Mouse (Mus musculus): ENCODE data around the gene Ech1.

Gene Ech1

DNA sequence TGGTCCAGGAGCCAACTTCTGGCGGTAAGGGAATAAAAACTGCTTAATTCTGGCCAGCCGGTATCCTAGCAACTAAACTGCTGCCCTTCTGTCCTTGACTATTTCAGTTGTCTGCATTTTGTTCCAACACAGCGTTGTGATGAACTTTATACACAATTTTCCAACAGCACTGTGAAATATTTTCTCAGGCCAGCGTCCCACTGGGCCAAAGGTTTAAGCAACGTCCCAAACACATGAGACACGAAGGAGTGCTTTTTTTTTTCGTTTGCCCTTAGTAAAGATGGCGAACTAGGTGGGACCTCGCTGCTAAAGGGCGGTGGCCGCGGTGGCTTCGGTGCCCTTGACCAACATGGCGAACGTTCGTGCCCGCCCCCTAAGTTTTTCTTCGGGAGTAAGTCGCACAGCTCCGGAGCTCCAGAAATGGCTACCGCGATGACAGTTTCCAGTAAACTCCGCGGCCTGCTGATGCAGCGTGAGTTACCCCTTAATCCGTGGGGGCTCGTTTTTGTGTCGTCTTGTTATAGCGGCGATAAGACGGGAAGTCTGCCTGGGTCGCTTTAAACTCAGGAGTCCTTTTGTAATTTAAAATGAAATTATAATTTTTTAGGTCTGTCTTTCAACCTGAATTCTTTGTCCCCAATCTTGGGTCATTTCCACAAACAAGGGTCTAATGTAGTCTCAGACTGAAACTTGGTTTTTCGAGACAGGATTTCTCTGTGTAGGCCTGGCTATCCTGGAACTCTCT, at the start of gene Ech1:
Gene Ech1, plus strand, starts transcription at position 277 of the 745 bp plus-strand sequence.
- peak; percentile 91 to 94 for DNase-seq (ENCODE audit: low spot score in 2 of 2)

DNA sequence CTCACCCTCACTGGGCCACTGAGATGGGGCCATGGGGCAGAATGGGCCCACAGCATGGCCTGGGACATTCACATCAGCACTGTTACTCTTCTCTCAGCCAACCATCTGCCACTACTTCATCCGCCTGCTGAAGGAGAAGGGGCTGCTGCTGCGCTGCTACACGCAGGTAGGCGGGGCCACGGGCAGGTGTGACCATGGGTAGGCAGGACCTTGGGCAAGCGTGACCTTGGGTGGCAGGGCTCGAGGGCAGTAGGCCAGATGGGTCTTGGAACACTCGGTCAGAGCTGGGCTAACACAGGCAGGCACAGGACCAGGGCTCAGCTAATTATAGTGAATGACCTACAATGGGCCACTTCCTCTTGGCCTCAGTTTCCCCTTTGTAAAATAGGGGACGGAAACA, 46.2 kb upstream of the Ech1 start:
- DNase-seq (ENCODE audit: low spot score in 2 of 2): no peak

GRCm38 (mm10) chr7:28780067-28780658, 44.9 kb upstream of the Ech1 start:
- DNase-seq (ENCODE audit: low spot score in 2 of 2): peak; percentile 90 to 97

GRCm38 (mm10) chr7:28780857-28781256, 44.2 kb upstream of the Ech1 start:
- no peak for DNase-seq (ENCODE audit: low spot score in 2 of 2)

DNA sequence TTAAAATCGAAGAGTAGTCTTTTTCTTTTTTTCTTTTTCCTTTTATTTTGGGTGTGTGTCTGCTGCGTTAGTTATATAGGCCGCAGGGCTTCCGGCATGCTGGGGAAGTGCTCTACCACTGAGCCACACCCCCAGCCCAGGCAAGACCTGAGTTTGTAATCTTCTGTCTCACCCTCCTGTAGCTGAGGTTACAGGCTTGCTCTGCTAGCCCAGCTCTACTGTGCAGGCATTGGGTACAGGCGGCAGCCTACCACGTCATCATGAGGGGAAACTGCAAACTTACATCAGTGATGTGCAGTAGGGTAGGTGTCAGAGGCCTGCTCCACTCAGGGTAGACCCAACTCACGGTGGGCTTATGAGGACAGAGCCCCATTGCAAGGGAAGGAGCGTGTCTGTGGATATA, 43.8 kb upstream of the Ech1 start:
- DNase-seq (ENCODE audit: low spot score in 2 of 2): peak in 1 of 2 experiments; percentile 49

DNA sequence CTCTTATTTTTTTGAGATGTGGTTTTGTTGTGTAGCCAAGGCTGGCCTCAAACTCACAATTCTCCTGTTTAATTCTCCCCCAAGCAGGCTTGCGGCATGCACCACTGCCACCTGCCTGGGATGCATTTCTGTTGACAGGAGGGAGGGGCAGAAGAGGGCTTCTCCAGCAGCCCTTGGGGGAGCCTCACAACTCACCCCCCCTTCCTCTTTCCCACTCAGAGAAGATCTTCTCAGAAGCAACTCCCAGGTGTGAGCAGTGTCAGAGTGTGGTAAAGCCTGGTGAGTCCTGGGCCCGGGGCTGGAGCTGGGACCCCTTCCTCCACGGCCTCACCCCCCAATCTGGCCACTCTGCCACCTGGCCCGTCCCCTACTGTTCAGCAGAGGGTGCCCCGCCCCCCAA, 39.9 kb upstream of the Ech1 start:
- DNase-seq (ENCODE audit: low spot score in 2 of 2): no peak

DNA sequence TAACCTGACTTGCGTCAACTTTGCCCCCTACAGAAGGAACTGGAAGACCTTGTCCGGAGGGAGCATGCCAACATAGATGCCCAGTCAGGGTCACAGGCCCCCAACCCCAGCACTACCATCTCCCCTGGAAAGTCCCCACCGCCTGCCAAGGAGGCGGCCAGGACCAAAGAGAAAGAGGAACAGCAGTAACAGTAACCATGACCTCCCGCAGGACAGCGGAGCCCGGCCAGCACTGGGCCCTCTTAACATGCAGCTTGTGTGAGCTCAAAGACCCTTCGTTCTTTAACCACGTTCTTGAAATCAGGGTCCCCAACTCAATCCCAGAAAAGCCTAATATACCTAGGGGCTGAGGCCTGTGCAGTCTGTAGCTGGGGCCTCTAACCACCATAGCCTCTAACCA, 37.1 kb upstream of the Ech1 start:
- no peak for DNase-seq (ENCODE audit: low spot score in 2 of 2)

- peak; percentile 71 to 82 for DNase-seq (ENCODE audit: low spot score in 2 of 2)
These were observed 36.5 kb upstream of the Ech1 start, which contains the start of gene Rinl for GRCm38 (mm10) chr7:28788307-28789195. TSS of gene Rinl (plus strand) at chr7:28788969.

GRCm38 (mm10) chr7:28789235-28789634, 35.8 kb upstream of the Ech1 start:
- no peak for DNase-seq (ENCODE audit: low spot score in 2 of 2)

DNA sequence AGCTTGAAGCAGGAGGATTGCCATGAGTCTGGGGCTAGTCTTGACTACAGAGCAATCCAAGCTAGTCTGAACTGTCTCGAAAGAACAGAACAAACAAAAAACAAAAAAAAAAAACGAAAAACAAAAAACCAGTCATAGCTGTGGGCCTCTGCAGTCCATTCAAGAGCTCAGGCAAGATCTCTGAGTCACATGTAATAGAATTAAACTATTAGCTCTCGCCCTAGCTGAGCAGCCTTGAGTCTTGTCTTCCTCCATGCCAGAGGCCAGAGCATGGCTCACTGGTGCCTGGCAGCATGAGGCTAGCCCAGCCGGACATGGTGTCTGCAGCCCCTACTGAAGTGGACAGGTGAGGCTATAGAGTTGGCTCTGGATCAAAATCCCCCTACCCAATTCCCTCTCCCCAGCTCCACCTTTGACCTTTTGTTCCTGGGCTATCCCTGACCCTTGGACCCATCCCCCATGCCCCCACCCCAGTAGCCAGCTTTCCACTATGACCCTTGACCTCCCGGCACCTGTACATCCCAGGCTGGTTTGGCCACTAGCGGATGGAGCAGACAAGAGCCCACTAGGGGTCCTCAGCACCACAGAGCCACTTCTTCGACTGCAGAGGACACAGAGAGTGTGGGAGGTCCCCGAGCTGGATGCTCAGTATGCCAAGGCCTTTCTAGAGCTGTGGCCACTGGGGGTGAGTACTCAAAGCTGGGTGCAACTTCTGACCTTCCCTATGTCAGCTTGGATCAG, 34.8 kb upstream of the Ech1 start:
- DNase-seq (ENCODE audit: low spot score in 2 of 2): no peak

DNA sequence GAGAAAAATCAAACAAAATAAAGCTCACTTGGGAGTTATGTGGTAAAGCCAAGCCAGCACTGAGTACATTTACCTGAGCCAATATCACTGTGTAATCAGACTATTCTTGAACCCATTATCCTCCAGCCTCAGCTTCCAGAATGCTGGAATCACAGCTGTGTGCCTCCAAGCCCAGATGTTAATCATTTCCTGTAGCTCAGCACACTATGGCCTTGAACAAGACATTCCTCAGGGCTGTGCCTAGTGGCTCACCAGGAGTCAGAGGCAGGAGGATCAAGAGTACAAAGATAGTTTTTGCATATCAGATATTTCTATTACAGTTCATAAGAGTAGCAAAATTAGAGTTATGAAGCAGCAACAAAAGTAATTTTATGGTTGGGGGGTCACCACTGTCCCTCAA, 33.3 kb upstream of the Ech1 start:
- no peak for DNase-seq (ENCODE audit: low spot score in 2 of 2)

- DNase-seq (ENCODE audit: low spot score in 2 of 2): no peak
These were observed 32.4 kb upstream of the Ech1 start for GRCm38 (mm10) chr7:28792391-28793185.

- no peak for DNase-seq (ENCODE audit: low spot score in 2 of 2)
These were observed 31.2 kb upstream of the Ech1 start for GRCm38 (mm10) chr7:28793834-28794233.

DNA sequence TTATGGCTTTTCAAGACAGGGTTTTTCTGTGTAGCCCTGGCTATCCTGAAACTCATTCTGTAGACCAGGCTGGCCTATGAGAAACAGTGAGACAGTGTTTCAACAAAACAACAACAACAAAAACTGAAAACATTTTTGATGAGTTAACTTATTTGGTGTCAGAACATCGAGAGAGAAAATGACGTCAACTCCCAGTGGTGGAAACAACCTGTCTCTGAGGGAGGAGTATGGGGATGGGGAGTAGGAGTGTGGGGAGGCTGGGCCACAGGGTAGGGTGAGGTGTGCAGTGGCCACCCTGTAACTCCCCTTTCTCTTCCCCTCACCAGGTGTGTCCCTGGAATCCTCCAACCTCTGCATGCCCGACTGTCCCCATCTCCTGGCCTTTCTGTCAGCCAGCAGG, 30.5 kb upstream of the Ech1 start:
- DNase-seq (ENCODE audit: low spot score in 2 of 2): no peak

- DNase-seq (ENCODE audit: low spot score in 2 of 2): no peak
These were observed 29.2 kb upstream of the Ech1 start for GRCm38 (mm10) chr7:28795832-28796231.

- peak; percentile 80 to 94 for DNase-seq (ENCODE audit: low spot score in 2 of 2)
These were observed 28.4 kb upstream of the Ech1 start for GRCm38 (mm10) chr7:28796562-28796975.

GRCm38 (mm10) chr7:28799994-28800393, 25.0 kb upstream of the Ech1 start:
- DNase-seq (ENCODE audit: low spot score in 2 of 2): no peak

DNA sequence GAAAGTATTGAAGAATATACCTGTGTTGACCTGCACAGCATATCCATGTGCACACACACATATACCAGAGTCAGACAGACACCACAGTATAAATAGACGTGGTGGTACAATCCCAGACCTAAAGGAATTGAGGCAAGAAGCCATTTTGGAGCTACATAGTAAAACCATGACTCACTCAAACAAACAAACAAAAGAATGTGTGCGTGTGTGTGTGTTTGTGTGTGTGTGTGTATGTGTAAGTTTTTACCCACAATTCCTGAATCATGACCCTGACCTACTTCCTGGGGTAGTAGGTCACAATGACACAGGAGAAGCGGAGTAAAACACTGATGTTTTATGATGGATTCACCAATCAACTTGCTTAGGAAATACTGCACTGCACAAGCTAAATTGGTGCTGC, 23.6 kb upstream of the Ech1 start:
- no peak for DNase-seq (ENCODE audit: low spot score in 2 of 2)

- DNase-seq (ENCODE audit: low spot score in 2 of 2): no peak
These were observed 22.9 kb upstream of the Ech1 start for GRCm38 (mm10) chr7:28801901-28802670.

Data from spleen, postnatal 4 days (tissue).